Mouse (Mus musculus) liver, embryonic 13.5 days (tissue): ENCODE results near the gene Tmem131l. TPM values are rescaled to one million over a fixed set of nuclear protein-coding genes. Genes with fewer than 3 reads are reported as not detected.
A peak's percentile ranks its signal among the peaks of the same experiment; 100 is the strongest.

Experiments used
- ATAC-seq: fragments of 200-750 bp; cut with Nextera tagmentation; 2 replicates; pipeline ENCODE4 v1.8.0; 2017; ENCODE audit warnings: low read depth, mild to moderate bottlenecking, moderate number of reproducible peaks, moderate library complexity
- DNase-seq: peaks from one replicate; pipeline ENCODE4 v3.0.0; 2022
- H3K27ac ChIP-seq: fragments of 300-500 bp; sonication (generic); 2 replicates; pipeline ENCODE4 v1.5.1; 2015; ENCODE audit warnings: moderate library complexity, mild to moderate bottlenecking, inconsistent platforms
- H3K27me3 ChIP-seq: fragments of 300-500 bp; sonication (generic); 2 replicates; pipeline ENCODE4 v1.6.1; 2015; ENCODE audit warnings: mild to moderate bottlenecking, inconsistent platforms
- H3K36me3 ChIP-seq: fragments of 300-500 bp; sonication (generic); 2 replicates; pipeline ENCODE4 v1.6.1; 2015; ENCODE audit warnings: mild to moderate bottlenecking, inconsistent platforms
- H3K4me1 ChIP-seq: fragments of 300-500 bp; sonication (generic); replicated peaks from 2 replicates; pipeline ENCODE4 v1.6.1; 2015; ENCODE audit warnings: inconsistent platforms
- H3K4me2 ChIP-seq: fragments of 300-500 bp; sonication (generic); 2 replicates; pipeline ENCODE4 v1.6.1; 2015; ENCODE audit warnings: inconsistent platforms, mild to moderate bottlenecking, moderate library complexity
- H3K4me3 ChIP-seq: fragments of 300-500 bp; sonication (generic); replicated peaks from 2 replicates; pipeline ENCODE4 v1.5.1; 2015; ENCODE audit warnings: mild to moderate bottlenecking, inconsistent platforms
- H3K9ac ChIP-seq: fragments of 300-500 bp; sonication (generic); 2 replicates; pipeline ENCODE4 v1.6.1; 2015; ENCODE audit warnings: mild to moderate bottlenecking, inconsistent platforms
- H3K9me3 ChIP-seq: fragments of 300-500 bp; sonication (generic); replicated peaks from 2 replicates; pipeline ENCODE4 v1.6.1; 2016; ENCODE audit warnings: inconsistent platforms
- WGBS: fragments of 180-500 bp; shearing (Covaris S2); methylation state at CpG from one replicate; pipeline ENCODE4 v1.1.7; 2015; ENCODE audit not compliant: insufficient replicate concordance; 5-methylcytosine and 5-hydroxymethylcytosine counted together
- polyA plus RNA-seq: library from polyadenylated mRNA; unstranded; fragments of >200 nt; fragmentation: Nextera tagmentation; extraction: Ambion mirVana; gene quantifications from 2 replicates; pipeline ENCODE4 v1.2.1, GENCODE M21; 2015

Gene Tmem131l
- polyA plus RNA-seq, 1 experiment from 2014 or later, result 23.0 TPM

- Histone ChIP-seq H3K9me3 (no peaks in the 10 kb centered on the region), H3K4me3 (no peak overlapping the region), H3K27me3 (no peaks in the 10 kb centered on the region), H3K36me3 (peaks cover 22% of the 10 kb centered on the region), H3K4me1 (peaks cover 79% of the 10 kb centered on the region), H3K9ac (no peak overlapping the region), H3K27ac (peak overlapping the region; percentile 44), H3K4me2 (0 out of 2 replicates have a peak overlapping the region, but pooled peaks have one; percentile 13)
- WGBS, result 83% methylated on average over 2 of the region's 2 CpGs
- ATAC-seq, result no peak
- no peak for DNase-seq
These were observed 35.5 kb downstream of the Tmem131l start for GRCm38 (mm10) chr3:84004330-84005090.

GRCm38 (mm10) chr3:84002433-84003090, 37.4 kb downstream of the Tmem131l start:
- peak overlapping the region; percentile 29; the same call in 1 of the 2 replicates for H3K27ac ChIP-seq
- no peaks in the 10 kb centered on the region for H3K9me3 ChIP-seq
- ATAC-seq (peak; percentile 15; the same call in 1 of the 2 replicates), DNase-seq (no peak)
- no peak overlapping the region for H3K4me2 ChIP-seq
- H3K9ac ChIP-seq, result no peak overlapping the region
- no peaks in the 10 kb centered on the region for H3K27me3 ChIP-seq
- H3K4me1 ChIP-seq, result peaks cover 70% of the 10 kb centered on the region
- H3K36me3 ChIP-seq, result peaks cover 18% of the 10 kb centered on the region
- WGBS, result 79% methylated on average over 6 of the region's 6 CpGs
- H3K4me3 ChIP-seq, result no peak overlapping the region

- H3K27me3 ChIP-seq, result no peaks in the 10 kb centered on the region
- H3K36me3 ChIP-seq, result peaks cover 16% of the 10 kb centered on the region
- H3K4me1 ChIP-seq, result peaks cover 58% of the 10 kb centered on the region
- no peak overlapping the region for H3K4me2 ChIP-seq
- H3K27ac ChIP-seq, result no peak overlapping the region; the same call in 1 of the 2 replicates
- no peaks in the 10 kb centered on the region for H3K9me3 ChIP-seq
- H3K9ac ChIP-seq, result no peak overlapping the region
- no peak for ATAC-seq
- no peak for DNase-seq
- 69% methylated on average over 5 of the region's 5 CpGs for WGBS
- no peak overlapping the region for H3K4me3 ChIP-seq
These were observed 42.4 kb downstream of the Tmem131l start for GRCm38 (mm10) chr3:83997563-83997962.

- DNase-seq, result no peak
- no peaks in the 10 kb centered on the region for H3K27me3 ChIP-seq
- H3K36me3 ChIP-seq, result peaks cover 11% of the 10 kb centered on the region
- H3K9me3 ChIP-seq, result no peaks in the 10 kb centered on the region
- 85% methylated on average over 3 of the region's 3 CpGs for WGBS
- no peak overlapping the region for H3K9ac ChIP-seq
- H3K4me2 ChIP-seq, result no peak overlapping the region
- H3K4me3 ChIP-seq, result no peak overlapping the region
- no peak overlapping the region; the same call in 1 of the 2 replicates for H3K27ac ChIP-seq
- ATAC-seq, result no peak
- peaks cover 53% of the 10 kb centered on the region for H3K4me1 ChIP-seq
These were observed 42.9 kb downstream of the Tmem131l start for GRCm38 (mm10) chr3:83997036-83997435.

- Histone ChIP-seq H3K27ac (no peak overlapping the region), H3K36me3 (peaks cover 6% of the 10 kb centered on the region), H3K9ac (no peak overlapping the region), H3K4me2 (no peak overlapping the region), H3K9me3 (no peaks in the 10 kb centered on the region), H3K4me1 (peaks cover 52% of the 10 kb centered on the region), H3K4me3 (no peak overlapping the region), H3K27me3 (no peaks in the 10 kb centered on the region)
- DNase-seq, result no peak
- ATAC-seq, result no peak
- WGBS, result 88% methylated on average over 6 of the region's 6 CpGs
These were observed 43.9 kb downstream of the Tmem131l start for GRCm38 (mm10) chr3:83996086-83996485.

GRCm38 (mm10) chr3:83995254-83995830, 44.6 kb downstream of the Tmem131l start:
- no peak overlapping the region for H3K4me2 ChIP-seq
- H3K27ac ChIP-seq, result no peak overlapping the region
- no peak for DNase-seq
- ATAC-seq, result no peak
- no peak overlapping the region for H3K9ac ChIP-seq
- no peak overlapping the region for H3K4me3 ChIP-seq
- WGBS, result 66% methylated on average over 9 of the region's 9 CpGs
- H3K36me3 ChIP-seq, result peaks cover 6% of the 10 kb centered on the region
- H3K27me3 ChIP-seq, result no peaks in the 10 kb centered on the region
- H3K4me1 ChIP-seq, result peaks cover 51% of the 10 kb centered on the region
- H3K9me3 ChIP-seq, result no peaks in the 10 kb centered on the region

GRCm38 (mm10) chr3:83994217-83994839, 45.6 kb downstream of the Tmem131l start:
- H3K9ac ChIP-seq, result no peak overlapping the region
- no peaks in the 10 kb centered on the region for H3K9me3 ChIP-seq
- ATAC-seq (peak; percentile 29; the same call in 1 of the 2 replicates), DNase-seq (no peak)
- no peaks in the 10 kb centered on the region for H3K27me3 ChIP-seq
- no peak overlapping the region for H3K27ac ChIP-seq
- peaks cover 3% of the 10 kb centered on the region; the same call in 1 of the 2 replicates for H3K36me3 ChIP-seq
- peaks cover 57% of the 10 kb centered on the region for H3K4me1 ChIP-seq
- 65% methylated on average over 8 of the region's 8 CpGs for WGBS
- no peak overlapping the region for H3K4me3 ChIP-seq
- no peak overlapping the region for H3K4me2 ChIP-seq

- no peaks in the 10 kb centered on the region for H3K27me3 ChIP-seq
- 80% methylated on average over 8 of the region's 8 CpGs for WGBS
- H3K36me3 ChIP-seq, result no peaks in the 10 kb centered on the region
- H3K9ac ChIP-seq, result no peak overlapping the region
- no peak for ATAC-seq
- no peak overlapping the region for H3K4me2 ChIP-seq
- DNase-seq, result no peak
- H3K27ac ChIP-seq, result no peak overlapping the region
- H3K4me3 ChIP-seq, result no peak overlapping the region
- peaks cover 67% of the 10 kb centered on the region for H3K4me1 ChIP-seq
- H3K9me3 ChIP-seq, result no peaks in the 10 kb centered on the region
These were observed 46.9 kb downstream of the Tmem131l start for GRCm38 (mm10) chr3:83993089-83993516.

- ATAC-seq, result no peak
- 78% methylated on average over 8 of the region's 8 CpGs for WGBS
- peaks cover 59% of the 10 kb centered on the region for H3K4me1 ChIP-seq
These were observed 48.1 kb downstream of the Tmem131l start for GRCm38 (mm10) chr3:83991691-83992524.

GRCm38 (mm10) chr3:83988214-83988613, 51.8 kb downstream of the Tmem131l start:
- DNase-seq (no peak), ATAC-seq (no peak)
- H3K4me3 ChIP-seq, result no peak overlapping the region
- H3K27ac ChIP-seq, result no peak overlapping the region
- H3K4me1 ChIP-seq, result peaks cover 33% of the 10 kb centered on the region
- no peaks in the 10 kb centered on the region for H3K36me3 ChIP-seq
- H3K4me2 ChIP-seq, result no peak overlapping the region
- H3K9ac ChIP-seq, result no peak overlapping the region
- WGBS, result 60% methylated on average over 4 of the region's 4 CpGs
- no peaks in the 10 kb centered on the region for H3K9me3 ChIP-seq
- no peaks in the 10 kb centered on the region for H3K27me3 ChIP-seq

More at GRCm38 (mm10) chr3:83991691-83992524, 48.1 kb downstream of the Tmem131l start:
- Histone ChIP-seq H3K27ac (no peak overlapping the region), H3K4me2 (no peak overlapping the region), H3K9ac (no peak overlapping the region), H3K9me3 (no peaks in the 10 kb centered on the region), H3K27me3 (no peaks in the 10 kb centered on the region), H3K36me3 (no peaks in the 10 kb centered on the region), H3K4me3 (no peak overlapping the region)
- DNase-seq, result no peak
